In genomic region chr4:123182328-123183238, GRCm38 (mm10) we compare ENCODE assay signal across 8 mouse cellular contexts. TPM values are rescaled to one million over a fixed set of nuclear protein-coding genes. Genes with fewer than 3 reads are reported as not detected.
A peak's percentile ranks its signal among the peaks of the same experiment; 100 is the strongest.
DNase-seq lines count a peak whose midpoint lies in the region; ATAC-seq and TF ChIP-seq lines count a peak whose summit lies in the region.

TSS of gene Hpcal4 (plus strand) at chr4:123183227.

- intact Hi-C loops in heart, postnatal 25 days (cut with DNase I), result no loop called here

- H3K9me3 ChIP-seq in forebrain, embryonic 16.5 days (ENCODE audit: control insufficient read depth, low read length), result no peaks in the 10 kb centered on the region
- no peaks in the 10 kb centered on the region for H3K9me3 ChIP-seq in intestine, embryonic 16.5 days (ENCODE audit: control insufficient read depth, low read length)
- no peaks in the 10 kb centered on the region for H3K9me3 ChIP-seq in limb, embryonic 12.5 days
- H3K9me3 ChIP-seq in midbrain, postnatal 0 days (ENCODE audit: low read length), result no peaks in the 10 kb centered on the region

- H3K27me3 ChIP-seq in forebrain, embryonic 16.5 days (replicated peaks; ENCODE audit: control insufficient read depth, insufficient read depth, low read length), result peaks cover 18% of the 10 kb centered on the region
- H3K27me3 ChIP-seq in intestine, embryonic 16.5 days (replicated peaks; ENCODE audit: control insufficient read depth, insufficient read depth, low read length), result peaks cover 40% of the 10 kb centered on the region
- H3K27me3 ChIP-seq in limb, embryonic 12.5 days, result peaks cover 92% of the 10 kb centered on the region
- no peaks in the 10 kb centered on the region for H3K27me3 ChIP-seq in midbrain, postnatal 0 days (ENCODE audit: insufficient read depth, low read length)

- H3K27ac ChIP-seq in forebrain, embryonic 16.5 days (ENCODE audit: low read length), result peak within 1 kb of the TSS; percentile 3; the same call in 1 of the 2 replicates
- H3K27ac ChIP-seq in intestine, embryonic 16.5 days (ENCODE audit: low read length), result peak within 1 kb of the TSS; percentile 12; the same call in 1 of the 2 replicates
- no peak within 1 kb of the TSS for H3K27ac ChIP-seq in limb, embryonic 12.5 days
- peak within 1 kb of the TSS; percentile 80 for H3K27ac ChIP-seq in midbrain, postnatal 0 days (ENCODE audit: low read depth, low read length)

- peak within 1 kb of the TSS; percentile 79 for H3K4me2 ChIP-seq in forebrain, embryonic 16.5 days (ENCODE audit: low read length)
- H3K4me2 ChIP-seq in intestine, embryonic 16.5 days (ENCODE audit: low read depth, low read length), result peak within 1 kb of the TSS; percentile 84
- peak within 1 kb of the TSS; percentile 72 for H3K4me2 ChIP-seq in limb, embryonic 12.5 days
- peak within 1 kb of the TSS; percentile 80 for H3K4me2 ChIP-seq in midbrain, postnatal 0 days (ENCODE audit: low read depth, low read length, poor library complexity, severe bottlenecking)

- no peak for TF ChIP-seq CTCF in midbrain, postnatal 0 days (IDR thresholded peaks at IDR 0.05)

- peak; percentile 7 for DNase-seq in heart, adult 8-10 months (ENCODE audit: low spot score)
- no peak for DNase-seq in heart, postnatal 25 days (ENCODE audit: low spot score)
- peak; percentile 34 for DNase-seq in cerebellum, adult 11 months
- peak; percentile 46 for DNase-seq in midbrain, postnatal 0 days (ENCODE audit: low spot score)
- DNase-seq in yolk sac, embryonic 10.5 days (ENCODE audit: low spot score), result peak; percentile 57

- under 1% methylated on average over 43 of the region's 44 CpGs for WGBS in forebrain, embryonic 16.5 days
- WGBS in intestine, embryonic 16.5 days, result under 1% methylated on average over 44 of the region's 44 CpGs
- under 1% methylated on average over 44 of the region's 44 CpGs for WGBS in limb, embryonic 12.5 days
- under 1% methylated on average over 42 of the region's 44 CpGs for WGBS in midbrain, postnatal 0 days

- peaks cover 14% of the 10 kb centered on the region for H3K4me1 ChIP-seq in forebrain, embryonic 16.5 days (replicated peaks; ENCODE audit: control insufficient read depth, insufficient read depth, low read length)
- H3K4me1 ChIP-seq in intestine, embryonic 16.5 days (ENCODE audit: control insufficient read depth, insufficient read depth, low read length), result peaks cover 10% of the 10 kb centered on the region
- peaks cover 16% of the 10 kb centered on the region for H3K4me1 ChIP-seq in limb, embryonic 12.5 days (replicated peaks)
- H3K4me1 ChIP-seq in midbrain, postnatal 0 days (ENCODE audit: insufficient read depth, low read length), result peaks cover 19% of the 10 kb centered on the region; the same call in 1 of the 2 replicates

- H3K9ac ChIP-seq in forebrain, embryonic 16.5 days (replicated peaks; ENCODE audit: low read depth, low read length), result peak within 1 kb of the TSS; percentile 50
- peak within 1 kb of the TSS; percentile 41 for H3K9ac ChIP-seq in intestine, embryonic 16.5 days (ENCODE audit: low read depth, low read length)
- H3K9ac ChIP-seq in limb, embryonic 12.5 days (replicated peaks), result peak within 1 kb of the TSS; percentile 31
- H3K9ac ChIP-seq in midbrain, postnatal 0 days (replicated peaks; ENCODE audit: low read length, poor library complexity, severe bottlenecking), result peak within 1 kb of the TSS; percentile 83

- peak within 1 kb of the TSS; percentile 59 for H3K4me3 ChIP-seq in forebrain, embryonic 16.5 days (replicated peaks; ENCODE audit: low read length)
- H3K4me3 ChIP-seq in intestine, embryonic 16.5 days (ENCODE audit: low read length), result peak within 1 kb of the TSS; percentile 44
- H3K4me3 ChIP-seq in limb, embryonic 12.5 days (replicated peaks), result peak within 1 kb of the TSS; percentile 46
- peak within 1 kb of the TSS; percentile 58 for H3K4me3 ChIP-seq in midbrain, postnatal 0 days (ENCODE audit: low read depth, low read length)

- H3K36me3 ChIP-seq in forebrain, embryonic 16.5 days (ENCODE audit: control insufficient read depth, insufficient read depth), result no peaks in the 10 kb centered on the region
- H3K36me3 ChIP-seq in intestine, embryonic 16.5 days (ENCODE audit: control insufficient read depth, insufficient read depth, low read length), result no peaks in the 10 kb centered on the region
- no peaks in the 10 kb centered on the region for H3K36me3 ChIP-seq in limb, embryonic 12.5 days
- H3K36me3 ChIP-seq in midbrain, postnatal 0 days (ENCODE audit: insufficient read depth, low read length), result no peaks in the 10 kb centered on the region

- peak; percentile 66 for ATAC-seq in forebrain, embryonic 16.5 days
- peak; percentile 65 for ATAC-seq in intestine, embryonic 16.5 days
- peak; percentile 38 for ATAC-seq in limb, embryonic 12.5 days (ENCODE audit: insufficient number of reproducible peaks, insufficient read depth, low FRiP score, low TSS enrichment, low read depth)
- ATAC-seq in midbrain, postnatal 0 days (ENCODE audit: low FRiP score), result peak; percentile 64

RNA-seq across cellular contexts. Expression of gene Hpcal4, which starts in this region (rescaled TPM):
- total RNA-seq in heart, adult 8-10 months (2022), result under 1 TPM; 0.14 to 0.25 (median 0.19) TPM
- total RNA-seq in heart, postnatal 25 days (2021), result under 1 TPM; 0.05 to 0.14 TPM
- 30.6 and 55.7 TPM in 2 replicates for polyA plus RNA-seq in forebrain, embryonic 16.5 days (2015; fragmentation: Nextera tagmentation; extraction: Ambion mirVana)
- polyA plus RNA-seq in intestine, embryonic 16.5 days (2015; fragmentation: Nextera tagmentation; extraction: Ambion mirVana), result 3.4 TPM in 2 replicates
- polyA plus RNA-seq in limb, embryonic 12.5 days (2016; fragmentation: Nextera tagmentation; extraction: Ambion mirVana), result 0.10 and 0.73 TPM in 2 replicates
- 53.7 and 64.5 TPM in 2 replicates for total RNA-seq in midbrain, postnatal 0 days (2014; rRNA removed)
- polyA plus RNA-seq in midbrain, postnatal 0 days (2015; fragmentation: Nextera tagmentation; extraction: Ambion mirVana), result 63.4 and 67.6 TPM in 2 replicates

Comparison
In these comparisons a context has a peak if more than half of its experiments do, and no peak if none do; other contexts are left out.
1. RNA of gene Hpcal4 (total RNA-seq): 53.7 to 64.5 TPM in midbrain, postnatal 0 days; 0.14 to 0.25 TPM in heart, adult 8-10 months and 0.05 to 0.14 TPM in heart, postnatal 25 days; every median in the first group is over 10 times any median in the second.
2. Peak in DNase-seq in heart, adult 8-10 months; RNA of the gene not detected or under 1 TPM.
3. Peak in ATAC-seq, H3K4me3 ChIP-seq, H3K9ac ChIP-seq and H3K4me2 ChIP-seq in limb, embryonic 12.5 days; RNA of the gene not detected or under 1 TPM.
4. H3K9ac ChIP-seq: peak in every context shown above with its lines; median percentile 83 in midbrain, postnatal 0 days; 50 in forebrain, embryonic 16.5 days; 41 in intestine, embryonic 16.5 days; 31 in limb, embryonic 12.5 days.
5. Peak in every context shown above with its lines, with median percentiles within 50 percentile points of each other: ATAC-seq, H3K4me2 ChIP-seq and H3K4me3 ChIP-seq.